Mouse (Mus musculus): ENCODE results near the gene Vac14.
A peak's percentile ranks its signal among the peaks of the same experiment; 100 is the strongest.

Gene Vac14

DNA sequence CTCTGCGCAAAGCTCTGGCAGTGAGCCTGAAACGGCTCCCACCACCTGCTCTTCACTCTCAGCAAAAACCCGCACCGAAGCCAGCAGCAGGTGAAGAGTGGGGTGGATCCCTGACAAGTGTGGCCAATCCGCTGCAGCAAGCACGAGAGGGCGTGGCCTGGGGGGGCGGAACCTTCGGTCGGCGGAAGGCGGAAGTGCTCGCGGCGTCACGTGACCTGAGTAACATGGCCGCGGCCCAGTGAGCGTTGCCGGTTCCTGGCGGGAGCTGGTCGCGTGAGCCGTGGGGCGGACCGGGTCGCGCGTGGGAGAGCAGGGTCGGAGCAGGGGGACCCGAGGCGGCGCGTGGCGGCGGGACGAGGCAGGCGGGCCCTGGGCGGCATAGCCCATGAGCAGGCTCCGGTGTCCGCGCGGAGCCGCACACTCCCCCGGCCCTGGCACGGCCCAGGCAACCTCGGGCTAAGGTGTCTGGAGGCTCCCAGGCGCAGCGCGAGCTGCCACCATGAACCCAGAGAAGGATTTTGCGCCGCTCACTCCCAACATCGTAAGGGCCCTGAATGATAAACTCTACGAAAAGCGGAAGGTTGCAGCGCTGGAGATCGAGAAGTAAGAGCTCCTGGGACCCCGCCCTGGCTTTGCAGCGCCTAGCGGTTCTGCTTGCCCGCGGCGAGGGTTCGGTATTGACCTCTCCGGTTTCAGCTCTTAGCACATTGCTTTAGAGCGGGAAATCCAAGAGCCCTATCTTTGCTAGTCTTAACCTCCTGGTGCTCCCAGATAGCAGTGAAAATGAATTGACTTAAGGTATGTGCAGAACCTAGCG is at the start of gene Vac14:
Vac14 (plus strand) TSS at position 195 of the 817 bp plus-strand sequence.
- peak; percentile 89 for DNase-seq (ENCODE audit: low read depth, low spot score)

DNA sequence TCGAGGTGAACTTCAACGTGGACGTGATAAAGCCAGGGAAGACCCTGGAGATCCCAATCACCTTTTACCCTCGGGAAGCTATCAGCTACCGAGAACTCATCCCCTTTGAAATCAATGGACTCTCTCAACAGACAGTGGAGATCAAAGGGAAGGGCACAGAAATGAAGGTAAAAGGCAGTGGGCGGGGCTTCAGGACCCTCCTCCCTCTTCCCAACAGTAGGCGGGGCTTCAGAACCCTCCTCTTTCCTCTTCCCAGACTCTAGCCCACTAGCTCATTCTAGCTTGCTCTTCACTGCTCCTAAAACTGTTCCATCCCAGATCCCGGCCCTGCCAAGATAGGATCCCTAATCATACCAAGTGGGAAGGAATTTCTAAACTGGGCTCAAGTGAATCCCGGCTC is 25.7 kb upstream of the Vac14 start:
- no peak for DNase-seq (ENCODE audit: low read depth, low spot score)

DNA sequence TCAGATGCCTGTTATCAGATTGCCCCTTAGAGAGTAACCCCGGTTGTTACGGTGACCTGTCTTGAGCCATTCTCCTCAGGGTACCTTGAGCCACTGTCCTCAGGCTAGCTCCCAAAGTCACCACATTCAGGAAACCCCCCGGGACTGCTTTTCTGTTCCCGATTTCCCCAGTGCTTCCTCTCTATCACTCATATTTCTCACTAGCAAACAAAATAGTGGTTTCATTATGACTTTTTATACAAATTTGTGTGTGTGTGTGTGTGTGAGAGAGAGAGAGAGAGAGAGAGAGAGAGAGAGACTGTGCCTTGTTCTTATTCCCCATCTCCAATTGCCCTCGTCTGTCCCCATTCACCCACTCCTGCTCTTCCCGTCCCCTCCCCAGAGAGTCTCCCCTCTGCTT is 24.2 kb upstream of the Vac14 start:
- no peak for DNase-seq (ENCODE audit: low read depth, low spot score)

DNA sequence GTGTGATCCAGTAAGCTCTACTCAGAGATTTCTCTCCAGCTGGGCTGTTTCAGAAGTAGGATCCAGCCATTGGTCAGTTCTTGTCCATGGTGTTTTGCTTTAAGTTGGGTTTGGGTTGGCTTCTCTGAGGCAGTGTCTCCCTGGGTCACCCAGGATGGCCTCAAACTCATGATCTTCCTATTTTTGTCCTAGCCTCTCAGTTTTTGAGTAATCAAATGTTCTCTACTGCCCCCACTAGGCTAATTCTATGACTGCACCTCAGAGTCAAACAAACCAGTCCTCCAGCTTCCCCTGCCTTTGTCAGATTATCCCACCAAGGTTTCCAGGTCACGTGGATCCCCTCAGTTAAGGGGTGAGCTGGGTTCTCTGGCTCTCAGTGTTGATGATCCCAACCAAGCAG is 13.8 kb upstream of the Vac14 start:
- no peak for DNase-seq (ENCODE audit: low read depth, low spot score)

DNA sequence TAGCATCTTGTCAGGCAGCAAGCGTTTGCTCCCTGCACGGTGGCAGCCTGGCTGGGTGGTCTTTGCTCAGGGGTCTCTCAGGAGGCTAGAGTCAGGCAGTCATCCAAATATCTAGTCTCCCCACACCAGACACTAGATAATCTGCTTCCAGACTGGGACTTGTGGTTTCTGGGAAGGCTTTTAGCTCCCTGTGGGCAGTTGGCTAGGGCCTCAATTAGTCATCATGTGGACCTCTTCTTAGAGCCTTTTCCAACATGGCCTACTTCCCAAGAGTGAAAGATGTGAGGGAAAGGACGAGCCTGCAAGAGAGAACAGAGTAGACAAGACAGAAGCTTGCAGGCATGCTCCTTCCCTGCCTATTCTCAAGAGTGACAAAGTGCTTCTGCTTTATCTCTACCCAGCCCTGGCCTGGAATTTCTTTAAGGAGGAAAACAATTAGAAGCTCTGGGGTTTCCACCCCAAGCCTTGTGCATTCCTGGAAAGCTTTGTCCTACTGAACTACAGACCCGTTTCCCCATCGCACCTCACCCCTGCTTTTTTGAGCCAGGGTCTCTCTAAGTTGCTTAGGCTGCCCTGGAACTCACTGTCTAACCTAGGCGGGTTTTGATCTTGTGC is 12.9 kb upstream of the Vac14 start:
- DNase-seq (ENCODE audit: low read depth, low spot score), result no peak

DNA sequence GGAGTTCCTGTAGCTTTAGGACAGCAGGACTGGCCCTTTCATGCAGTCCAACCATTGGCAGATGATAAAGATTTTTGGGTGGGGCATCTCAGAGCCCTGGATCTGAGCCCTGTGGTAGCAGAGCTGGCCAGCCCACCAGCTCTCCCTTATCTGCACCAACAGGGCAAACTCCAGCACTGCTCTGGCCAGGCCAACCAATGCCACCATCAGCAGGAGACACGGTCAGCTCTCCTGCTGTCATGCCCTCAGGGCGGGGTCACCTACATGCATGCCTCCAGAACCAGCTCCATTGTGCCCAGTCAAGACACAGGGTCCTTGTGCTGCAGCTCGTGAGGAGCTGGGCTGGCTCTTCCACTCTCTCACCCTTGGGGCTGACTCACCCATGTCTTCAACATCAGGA is 2.7 kb upstream of the Vac14 start:
- no peak for DNase-seq (ENCODE audit: low read depth, low spot score)

DNA sequence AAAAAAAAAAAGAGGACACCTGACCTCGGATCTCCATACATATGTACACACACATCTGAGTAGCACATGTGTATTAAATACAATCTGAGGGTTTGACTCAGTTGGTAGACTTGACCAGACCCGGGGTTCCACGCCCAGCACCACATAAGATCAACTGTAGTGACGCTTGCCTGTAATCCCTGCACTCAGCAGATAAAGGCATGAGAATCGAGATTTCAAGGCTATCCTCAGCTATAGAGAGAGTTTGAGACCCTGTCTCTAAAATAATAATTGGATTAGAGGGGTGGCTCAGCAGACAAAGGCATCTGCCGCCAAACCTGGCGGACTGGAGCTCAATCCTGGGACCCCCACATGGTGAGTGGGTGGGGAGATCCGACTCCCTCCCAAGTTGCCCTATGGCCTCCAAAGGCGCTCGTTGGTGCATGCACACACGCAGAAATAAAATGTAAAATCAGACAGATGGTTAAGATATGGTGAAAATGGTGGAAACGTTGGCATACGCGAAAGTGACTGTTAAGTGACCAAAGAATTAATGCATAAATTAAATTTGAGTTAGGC is 505 bp upstream of the Vac14 start:
- DNase-seq (ENCODE audit: low read depth, low spot score), result no peak

DNA sequence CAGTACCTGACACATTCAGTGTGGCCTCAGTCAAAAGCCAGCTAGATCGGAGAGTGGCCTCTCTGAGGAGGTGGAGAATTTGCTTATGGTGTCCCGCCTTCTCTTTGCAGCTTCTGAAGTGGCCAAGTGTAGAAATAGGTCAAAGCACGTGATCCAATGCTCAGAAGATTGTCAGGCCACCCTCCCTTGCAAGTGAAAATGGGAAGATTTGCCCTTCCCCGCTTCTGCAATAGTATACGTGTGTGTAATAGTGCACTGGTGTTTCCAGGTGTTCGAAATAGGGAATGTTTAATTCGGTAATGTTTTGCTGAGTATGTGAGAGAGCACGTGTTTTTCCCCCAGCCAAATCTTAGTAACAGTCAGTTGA is 806 bp downstream of the Vac14 start:
- DNase-seq (ENCODE audit: low read depth, low spot score), result no peak

DNA sequence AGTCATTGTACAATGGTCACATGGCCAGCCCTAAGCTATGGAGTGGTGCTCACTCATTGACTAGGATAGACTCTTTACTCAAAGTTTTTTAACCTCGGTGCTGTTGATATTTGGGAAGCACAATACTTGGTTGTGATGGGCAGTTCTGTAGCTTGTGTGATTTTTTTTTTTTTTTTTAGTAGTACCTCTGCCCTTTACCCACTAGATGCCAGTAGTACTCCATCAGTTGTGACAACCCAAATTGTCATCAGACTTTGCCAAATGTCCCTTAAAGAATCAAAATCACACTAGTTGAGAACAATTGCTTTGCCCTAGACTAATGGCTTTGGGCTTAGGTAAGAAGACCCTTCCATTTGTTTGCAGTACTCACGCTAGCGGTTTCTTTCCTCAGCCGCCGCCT is 1.5 kb downstream of the Vac14 start:
- DNase-seq (ENCODE audit: low read depth, low spot score), result no peak

DNA sequence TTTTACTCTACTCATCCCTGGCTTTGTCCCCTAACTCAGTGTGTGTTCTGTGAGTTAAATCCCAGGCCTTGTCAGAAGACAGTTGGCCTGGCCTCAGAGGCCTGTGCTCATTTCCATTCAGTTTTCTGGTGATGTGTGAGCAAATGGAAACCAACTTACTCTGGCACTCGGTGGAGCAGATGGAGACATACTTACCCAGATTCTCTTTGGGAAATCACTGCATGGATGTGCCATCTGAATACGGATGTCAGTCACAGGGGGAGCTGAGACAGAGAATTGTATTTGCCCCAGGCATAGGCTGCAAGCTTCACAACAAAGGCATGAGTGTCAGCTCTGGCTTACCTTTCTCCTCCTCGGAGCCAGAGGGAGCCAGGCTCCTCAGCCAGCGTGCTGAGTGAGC is 8.0 kb downstream of the Vac14 start:
- DNase-seq (ENCODE audit: low read depth, low spot score), result no peak

DNA sequence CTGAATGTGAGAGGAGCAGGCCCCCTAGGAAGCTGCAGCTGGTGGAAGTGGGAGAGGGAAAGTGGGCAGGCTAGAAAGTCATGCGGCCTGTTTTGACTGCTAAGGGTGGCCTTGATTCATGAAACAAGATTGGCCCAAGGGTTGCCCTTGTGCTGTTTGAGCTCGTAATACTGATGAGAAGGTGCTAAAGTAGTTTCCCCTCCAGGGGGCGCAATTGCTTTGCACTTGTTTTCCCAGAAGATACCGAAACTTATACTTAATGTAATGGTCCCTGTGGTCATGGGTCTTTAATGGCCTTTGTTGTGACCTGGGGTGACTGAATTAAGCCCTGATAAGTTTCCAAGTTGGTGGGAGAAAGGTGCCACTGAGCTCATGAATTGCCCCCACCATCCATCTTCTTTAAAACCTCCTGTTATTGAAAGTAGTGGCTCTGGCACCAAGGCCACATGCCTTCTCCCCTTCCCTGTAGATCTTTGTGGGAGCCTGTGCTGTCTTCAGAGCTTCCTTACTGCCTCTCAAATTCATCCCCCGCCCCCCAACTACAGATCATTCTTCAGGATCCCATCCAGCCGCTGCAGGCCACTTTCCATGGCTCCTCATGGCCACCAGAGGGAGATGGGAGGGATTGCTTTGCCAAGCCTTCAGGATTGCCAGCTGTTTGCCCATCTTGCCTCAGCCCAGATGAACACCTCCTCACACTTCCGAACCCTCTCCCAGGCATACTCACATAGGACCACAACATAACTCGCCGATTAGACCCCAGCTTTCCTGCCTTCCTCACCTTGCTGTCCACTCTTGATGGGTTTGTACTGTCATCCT is 11.1 kb downstream of the Vac14 start:
- no peak for DNase-seq (ENCODE audit: low read depth, low spot score)

DNA sequence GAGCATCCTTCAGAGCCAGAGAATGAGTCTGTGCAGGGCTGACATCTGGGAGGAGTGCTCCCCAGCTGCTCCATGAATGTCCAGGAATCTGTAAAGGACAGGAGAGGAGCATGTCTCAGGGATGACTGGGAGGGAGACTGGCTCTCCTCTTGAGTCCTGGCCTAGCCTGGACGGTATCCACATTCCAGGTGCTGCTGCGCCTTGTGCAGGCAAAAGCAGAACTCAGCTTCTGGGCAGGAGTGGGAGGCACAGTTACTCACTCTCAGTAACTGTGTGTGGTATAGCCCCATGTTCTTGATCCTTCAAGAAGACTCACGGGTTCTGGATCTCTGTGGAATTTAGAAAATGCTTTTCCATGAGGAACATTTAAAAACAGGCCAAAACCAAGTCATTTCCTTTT is 11.7 kb downstream of the Vac14 start:
- no peak for DNase-seq (ENCODE audit: low read depth, low spot score)

DNA sequence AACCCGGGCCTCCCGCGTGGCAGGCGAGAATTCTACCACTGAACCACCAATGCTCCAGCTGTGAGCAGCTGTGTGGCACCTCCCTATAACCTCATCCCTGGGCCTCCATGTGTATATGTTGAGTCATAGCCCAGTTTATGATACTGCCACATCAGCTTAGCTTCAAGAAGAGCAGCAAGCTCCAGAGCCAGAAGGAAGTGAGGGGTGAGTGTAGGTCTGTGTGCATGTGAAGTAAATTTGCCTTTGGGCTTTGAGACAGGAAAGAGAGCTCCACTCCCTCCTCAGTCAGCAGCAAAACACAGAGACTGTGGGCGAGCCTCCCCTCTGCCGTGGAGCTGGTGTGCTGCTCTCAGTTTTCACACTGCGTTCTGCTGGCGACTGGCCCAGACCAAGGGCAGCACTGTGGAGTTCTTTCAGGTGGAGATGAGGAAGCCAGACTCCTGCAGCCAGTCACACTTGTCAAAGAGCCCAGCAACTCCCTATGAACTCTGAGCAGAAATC is 12.2 kb downstream of the Vac14 start:
- no peak for DNase-seq (ENCODE audit: low read depth, low spot score)

DNA sequence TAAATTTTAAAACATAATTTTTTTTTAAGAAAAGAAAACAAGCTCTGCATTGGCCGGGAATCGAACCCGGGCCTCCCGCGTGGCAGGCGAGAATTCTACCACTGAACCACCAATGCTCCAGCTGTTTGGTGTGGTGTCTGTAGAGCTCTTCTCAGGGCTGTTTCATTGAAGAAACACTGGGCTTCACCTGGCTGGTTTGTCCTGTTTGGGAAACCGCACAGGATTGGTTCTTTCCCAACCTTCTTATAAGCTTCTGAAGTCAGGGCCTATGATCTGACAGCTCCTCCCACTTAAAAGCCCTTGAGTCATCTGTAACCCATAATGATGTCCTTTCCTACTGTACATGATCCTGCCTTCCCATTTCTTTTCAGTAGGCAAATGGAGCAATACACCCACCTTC is 12.8 kb downstream of the Vac14 start:
- DNase-seq (ENCODE audit: low read depth, low spot score), result no peak

DNA sequence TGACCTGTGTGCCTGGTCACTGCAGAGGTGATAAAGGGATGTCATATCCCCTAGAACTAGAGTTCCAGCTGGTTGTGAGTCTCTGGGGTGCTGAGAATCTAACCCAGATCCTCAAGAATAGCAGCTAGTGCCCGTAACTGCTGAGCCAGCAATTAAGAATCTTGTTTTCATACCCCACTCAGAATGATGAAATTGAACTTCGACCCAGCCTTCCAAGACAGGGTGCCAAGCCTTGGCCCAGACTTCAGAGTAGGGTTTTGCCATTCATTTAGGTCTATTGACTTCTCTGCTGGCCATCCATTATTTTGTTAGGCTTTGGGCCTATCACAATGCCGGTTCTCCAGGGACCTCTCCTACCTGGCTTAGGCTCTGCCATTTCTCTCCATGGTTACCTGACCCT is 15.4 kb downstream of the Vac14 start:
- no peak for DNase-seq (ENCODE audit: low read depth, low spot score)

DNA sequence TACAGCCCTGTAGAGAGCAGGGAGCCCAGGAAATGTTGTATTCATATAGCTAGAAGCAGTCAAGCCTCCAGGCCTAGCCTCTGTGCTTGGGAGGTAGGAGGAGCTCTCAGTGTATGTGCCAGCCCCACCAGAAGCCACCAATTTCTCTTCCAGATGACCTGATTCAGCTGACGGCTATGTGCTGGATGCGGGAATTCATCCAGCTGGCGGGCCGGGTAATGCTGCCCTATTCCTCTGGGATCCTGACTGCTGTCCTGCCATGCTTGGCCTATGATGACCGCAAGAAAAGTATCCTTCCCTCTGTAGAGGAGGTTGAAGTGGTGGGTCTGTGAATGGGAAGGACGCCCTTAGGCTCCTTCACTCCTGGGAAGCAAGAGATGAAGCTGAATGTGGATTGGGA is 17.8 kb downstream of the Vac14 start:
- no peak for DNase-seq (ENCODE audit: low read depth, low spot score)

DNA sequence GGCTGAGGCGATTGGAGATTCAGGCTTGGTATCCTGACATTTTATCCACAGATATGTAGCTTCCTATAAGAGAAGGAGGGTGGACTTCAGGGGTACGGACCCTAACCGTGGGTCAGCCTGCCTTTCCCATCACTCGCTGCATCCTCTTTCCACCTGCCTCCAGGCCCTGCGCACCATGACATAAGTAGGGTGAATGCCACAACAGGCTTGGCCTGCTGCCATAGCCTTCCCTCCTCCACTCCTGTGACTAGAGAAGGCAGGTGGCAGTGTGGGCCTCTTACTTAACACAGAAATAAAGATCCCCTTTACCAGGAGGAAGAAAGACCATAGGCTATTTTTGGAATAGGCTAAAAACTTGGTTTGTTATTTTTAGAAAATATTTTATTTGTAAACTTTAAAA is 23.9 kb downstream of the Vac14 start:
- no peak for DNase-seq (ENCODE audit: low read depth, low spot score)

DNA sequence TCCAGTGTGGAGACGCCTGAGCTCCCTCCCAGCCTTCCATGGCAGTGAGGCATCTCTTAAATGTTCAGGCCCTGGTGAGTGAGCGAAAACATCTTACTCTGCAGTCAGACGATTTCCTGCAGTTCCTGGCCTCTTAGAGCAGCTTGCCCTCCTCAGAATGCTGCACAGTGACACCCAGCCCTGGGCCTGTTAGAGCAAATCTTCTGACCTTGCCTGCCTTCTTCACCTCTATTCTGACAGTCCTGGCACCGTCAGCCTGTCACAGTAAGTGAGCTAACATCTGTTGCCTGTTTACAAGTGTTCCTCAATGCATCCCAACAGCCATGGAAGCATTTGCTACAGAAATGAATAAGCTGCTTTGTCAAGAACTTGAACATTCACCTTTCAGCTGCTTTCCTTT is 24.8 kb downstream of the Vac14 start:
- DNase-seq (ENCODE audit: low read depth, low spot score), result no peak

DNA sequence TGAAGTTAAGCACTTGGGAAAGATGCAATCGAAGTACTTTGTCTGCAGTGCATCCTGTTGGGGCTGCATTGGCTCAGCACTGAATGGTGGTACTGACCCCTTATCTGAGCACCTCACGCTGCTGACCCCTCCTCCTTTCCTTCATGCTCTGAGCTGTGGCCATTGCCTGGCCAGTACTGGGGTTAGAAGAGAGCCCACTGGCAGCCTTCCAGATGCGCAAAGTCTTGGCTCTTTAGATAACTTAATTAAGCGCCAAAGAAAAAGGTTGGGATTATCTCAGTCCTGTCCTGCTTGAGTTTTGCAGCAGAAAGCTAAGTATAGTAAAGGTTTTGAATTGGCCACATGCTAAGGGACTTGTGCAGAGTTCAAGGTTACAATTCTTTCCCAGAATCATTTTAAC is 26.0 kb downstream of the Vac14 start:
- no peak for DNase-seq (ENCODE audit: low read depth, low spot score)

DNA sequence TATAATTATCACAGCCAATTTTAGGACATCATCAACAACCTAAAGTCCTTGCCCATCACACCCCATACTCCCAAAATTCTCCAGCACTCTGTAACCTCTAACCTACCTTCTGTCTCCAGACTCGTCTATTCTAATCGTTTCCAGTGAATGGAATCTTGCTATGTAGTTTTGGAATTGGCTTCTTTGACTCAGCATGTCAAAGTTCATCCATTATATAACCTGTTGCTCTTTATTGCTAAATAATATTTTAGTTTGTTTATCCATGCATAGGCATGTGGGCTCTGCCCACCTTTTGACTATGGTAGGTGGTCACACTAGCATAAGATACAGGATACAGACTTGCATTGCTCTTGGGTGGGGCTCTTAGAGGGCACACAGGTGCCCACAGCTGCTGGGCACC is 26.5 kb downstream of the Vac14 start:
- DNase-seq (ENCODE audit: low read depth, low spot score), result no peak

DNA sequence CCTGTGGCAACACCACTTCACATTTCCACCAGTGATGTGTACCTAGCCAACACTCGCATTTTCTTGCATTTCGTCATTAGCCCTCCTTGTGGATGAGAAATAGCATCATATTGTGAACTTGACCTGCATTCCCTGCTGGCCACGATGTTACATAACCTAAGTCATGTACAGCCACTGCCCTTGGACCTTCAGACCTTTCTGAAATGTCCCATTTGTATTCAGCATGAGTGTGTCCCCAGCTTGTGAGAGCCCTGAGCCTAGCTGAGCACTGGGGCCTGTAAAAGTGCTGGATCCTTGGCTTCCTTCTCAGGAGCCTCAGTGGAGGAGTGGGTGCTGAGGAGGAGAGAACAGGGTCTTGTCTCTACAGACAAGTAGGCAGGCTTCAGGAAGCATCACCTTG is 27.0 kb downstream of the Vac14 start:
- no peak for DNase-seq (ENCODE audit: low read depth, low spot score)

DNA sequence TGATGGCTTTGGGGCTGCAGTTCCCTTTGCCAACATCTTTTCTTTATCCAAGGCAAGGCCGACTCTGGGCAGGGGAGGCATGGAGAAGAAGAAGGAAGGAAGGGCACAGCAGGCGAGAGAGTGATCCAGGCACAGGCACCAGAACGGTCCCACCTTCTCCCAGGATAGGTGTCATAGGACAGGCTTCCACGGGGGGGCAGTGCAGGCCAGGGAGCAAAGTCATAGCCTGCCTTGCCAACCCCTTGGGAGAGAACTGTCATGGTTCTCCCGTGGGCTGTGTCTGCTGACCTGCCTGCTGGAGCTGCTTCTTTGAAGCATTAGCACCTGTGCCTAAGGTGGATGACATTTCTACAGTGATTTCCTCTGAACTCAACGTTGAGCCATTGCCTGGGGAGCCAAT is 27.7 kb downstream of the Vac14 start:
- DNase-seq (ENCODE audit: low read depth, low spot score), result peak; percentile 26
